In genomic region chr8:107277323-107277883, GRCm38 (mm10) we compare ENCODE assay signal across 20 mouse cellular contexts. TPM values are rescaled to one million over a fixed set of nuclear protein-coding genes. Genes with fewer than 3 reads are reported as not detected.
DNase-seq lines count a peak whose midpoint lies in the region; ATAC-seq and TF ChIP-seq lines count a peak whose summit lies in the region.
"Had no signal": no experiment of that assay in that cellular context is flagged by ENCODE, and none has a peak within 500 bp of the region (broad histone marks: within the 10 kb centered on the region; RNA-seq: fewer than 3 reads in every experiment).

No protein-coding gene starts in this region.

- TF ChIP-seq EP300 in MEL (IDR thresholded peaks at IDR 0.05; ENCODE audit: low read depth in 1 of 2, low read length in 2 of 2), result no peak

- no peak overlapping the region for H3K9ac ChIP-seq in heart, embryonic 12.5 days
- no peak overlapping the region for H3K9ac ChIP-seq in MEL (ENCODE audit: control insufficient read depth, low read depth, low read length, poor library complexity, severe bottlenecking)
- H3K9ac ChIP-seq: hindbrain, embryonic 12.5 days; limb, embryonic 13.5 days; liver, embryonic 13.5 days; lung, embryonic 14.5 days; midbrain, embryonic 12.5 days; neural tube, embryonic 12.5 days had no signal

- DNase-seq in heart, adult 11 months, result peak; percentile 46
- DNase-seq in MEL (ENCODE audit: low read depth, low spot score), result peak; percentile 58
- DNase-seq in limb, embryonic 10.5 days (ENCODE audit: low spot score), result no peak
- no peak for DNase-seq in cerebellum, adult 2 months
- no peak for DNase-seq in gastrocnemius, postnatal 4 days (ENCODE audit: low spot score in 2 of 2)
- DNase-seq: adrenal gland, postnatal 36 days; cerebellum, adult 11-12 months; liver, embryonic 13.5 days; lung, embryonic 14.5 days; lung, postnatal 4 days; spleen, adult 18-20 months; thymus, postnatal 25 days had no signal

- no peaks in the 10 kb centered on the region for H3K9me3 ChIP-seq in heart, embryonic 12.5 days (replicated peaks)
- H3K9me3 ChIP-seq in MEL (replicated peaks; ENCODE audit: insufficient read depth, low read length), result no peaks in the 10 kb centered on the region
- no peaks in the 10 kb centered on the region for H3K9me3 ChIP-seq in limb, embryonic 10.5 days (replicated peaks)
- H3K9me3 ChIP-seq: hindbrain, embryonic 12.5 days; limb, embryonic 13.5 days; liver, embryonic 13.5 days; midbrain, embryonic 12.5 days; neural tube, embryonic 12.5 days had no signal

- ATAC-seq in heart, embryonic 12.5 days (ENCODE audit: insufficient number of reproducible peaks, low FRiP score), result no peak
- peak; percentile 12; the same call in 1 of the 2 replicates for ATAC-seq in granulocyte monocyte progenitor cell, adult 5-6 weeks (replicated peaks; ENCODE audit: poor library complexity, severe bottlenecking)
- ATAC-seq: inflammation-experienced regulatory T-cells, adult 6 months had no signal

- H3K27ac ChIP-seq in heart, embryonic 12.5 days (ENCODE audit: poor library complexity, severe bottlenecking), result no peak overlapping the region
- H3K27ac ChIP-seq in MEL (ENCODE audit: control insufficient read depth, low read depth, low read length), result no peak overlapping the region
- H3K27ac ChIP-seq in limb, embryonic 10.5 days, result peak overlapping the region; percentile 67
- no peak overlapping the region for H3K27ac ChIP-seq in cerebellum, adult 2 months (ENCODE audit: insufficient read depth, low read length)
- H3K27ac ChIP-seq: hindbrain, embryonic 12.5 days; limb, embryonic 13.5 days; liver, embryonic 13.5 days; midbrain, embryonic 12.5 days; neural tube, embryonic 12.5 days had no signal

- no peaks in the 10 kb centered on the region for H3K4me1 ChIP-seq in heart, embryonic 12.5 days (replicated peaks)
- peaks cover 2 to 7% of the 10 kb centered on the region in 2 experiments; a peak in 3 of 4 replicates for H3K4me1 ChIP-seq in MEL (ENCODE audit: control insufficient read depth in 1 of 2, insufficient read depth in 2 of 2, low read length in 2 of 2)
- peaks cover 13% of the 10 kb centered on the region for H3K4me1 ChIP-seq in limb, embryonic 10.5 days
- H3K4me1 ChIP-seq in cerebellum, adult 2 months (ENCODE audit: control insufficient read depth, insufficient read depth, low read length), result no peaks in the 10 kb centered on the region
- H3K4me1 ChIP-seq: hindbrain, embryonic 12.5 days; liver, embryonic 13.5 days; midbrain, embryonic 12.5 days; neural tube, embryonic 12.5 days had no signal

- no peaks in the 10 kb centered on the region for H3K79me2 ChIP-seq in MEL (ENCODE audit: control insufficient read depth, insufficient read depth, low read length, poor library complexity)

- no peak overlapping the region for H3K4me3 ChIP-seq in heart, embryonic 12.5 days
- no peak overlapping the region for H3K4me3 ChIP-seq in MEL (ENCODE audit: control insufficient read depth in 1 of 2, insufficient read depth in 1 of 2, low read depth in 2 of 2, low read length in 2 of 2)
- H3K4me3 ChIP-seq in limb, embryonic 10.5 days, result no peak overlapping the region
- H3K4me3 ChIP-seq in cerebellum, adult 2 months (replicated peaks; ENCODE audit: insufficient read depth, low read depth, low read length), result no peak overlapping the region
- H3K4me3 ChIP-seq: hindbrain, embryonic 12.5 days; limb, embryonic 13.5 days; liver, embryonic 13.5 days; midbrain, embryonic 12.5 days; neural tube, embryonic 12.5 days had no signal

- no peak overlapping the region for H3K4me2 ChIP-seq in heart, embryonic 12.5 days
- H3K4me2 ChIP-seq: hindbrain, embryonic 12.5 days; limb, embryonic 13.5 days; liver, embryonic 13.5 days; lung, embryonic 14.5 days; midbrain, embryonic 12.5 days; neural tube, embryonic 12.5 days had no signal

- no peak for TF ChIP-seq CTCF in MEL (IDR thresholded peaks at IDR 0.05 in 2 of 3, conservative IDR thresholded peaks at IDR 0.05 in 1 of 3; ENCODE audit: control insufficient read depth in 1 of 3, insufficient read depth in 1 of 3, low read depth in 2 of 3, low read length in 3 of 3, poor library complexity in 1 of 3, severe bottlenecking in 1 of 3)
- TF ChIP-seq CTCF in cerebellum, adult 2 months (IDR thresholded peaks at IDR 0.05; ENCODE audit: borderline replicate concordance, insufficient read depth, low read depth, low read length), result no peak

- WGBS in heart, embryonic 12.5 days, result 65% methylated on average over 5 of the region's 5 CpGs
- 47% methylated on average over 5 of the region's 5 CpGs for WGBS in limb, embryonic 10.5 days
- 81% methylated on average over 5 of the region's 5 CpGs for WGBS in cerebellum, adult 2 months

- no peak for TF ChIP-seq RAD21 in MEL (IDR thresholded peaks at IDR 0.05; ENCODE audit: low read depth, low read length)

- no peaks in the 10 kb centered on the region for H3K36me3 ChIP-seq in heart, embryonic 12.5 days
- peaks cover 0 to 7% of the 10 kb centered on the region in 2 experiments; a peak in 1 of 4 replicates for H3K36me3 ChIP-seq in MEL (ENCODE audit: control insufficient read depth in 1 of 2, insufficient read depth in 2 of 2, low read length in 2 of 2)
- H3K36me3 ChIP-seq in limb, embryonic 10.5 days, result no peaks in the 10 kb centered on the region
- H3K36me3 ChIP-seq: hindbrain, embryonic 12.5 days; limb, embryonic 13.5 days; liver, embryonic 13.5 days; midbrain, embryonic 12.5 days; neural tube, embryonic 12.5 days had no signal

- no peak for TF ChIP-seq POLR2A in MEL (IDR thresholded peaks at IDR 0.05; ENCODE audit: control insufficient read depth in 1 of 2, insufficient read depth in 1 of 2, low read depth in 1 of 2, low read length in 2 of 2, poor library complexity in 1 of 2)
- no peak for TF ChIP-seq POLR2A in cerebellum, adult 2 months (IDR thresholded peaks at IDR 0.05; ENCODE audit: borderline replicate concordance, insufficient read depth, low read length)

- no peaks in the 10 kb centered on the region for H3K27me3 ChIP-seq in heart, embryonic 12.5 days (replicated peaks)
- H3K27me3 ChIP-seq in MEL (ENCODE audit: control insufficient read depth in 1 of 2, insufficient read depth in 2 of 2, low read length in 2 of 2), result no peaks in the 10 kb centered on the region
- H3K27me3 ChIP-seq in limb, embryonic 10.5 days (ENCODE audit: low read depth, poor library complexity, severe bottlenecking), result no peaks in the 10 kb centered on the region
- H3K27me3 ChIP-seq in cerebellum, adult 2 months (ENCODE audit: control insufficient read depth, insufficient read depth, low read length), result no peaks in the 10 kb centered on the region
- H3K27me3 ChIP-seq: CH12.LX; hindbrain, embryonic 12.5 days; limb, embryonic 13.5 days; liver, embryonic 13.5 days; midbrain, embryonic 12.5 days; neural tube, embryonic 12.5 days had no signal

TF ChIP-seq in MEL, 35 proteins besides CTCF, POLR2A, EP300 and RAD21:
- TF ChIP-seq MEF2A (IDR thresholded peaks at IDR 0.05; ENCODE audit: extremely low read depth, insufficient replicate concordance, low read depth, low read length, poor library complexity, severe bottlenecking) (no peak), ETS1 (IDR thresholded peaks at IDR 0.05; ENCODE audit: low read depth, low read length) (no peak), ZNF384 (IDR thresholded peaks at IDR 0.05; ENCODE audit: low read depth, low read length) (peak; percentile 62), BHLHE40 (IDR thresholded peaks at IDR 0.05; ENCODE audit: borderline replicate concordance, low read depth, low read length) (peak; percentile 23; the same call in 1 of the 2 replicates)
TF ChIP-seq in MEL: peak in this region for 2.

RNA-seq across cellular contexts. Expression of gene Nfat5, which starts 15.9 kb away (rescaled TPM):
- polyA plus RNA-seq in heart, embryonic 12.5 days (2016; fragmentation: Nextera tagmentation; extraction: Ambion mirVana), result 13.1 and 15.1 TPM in 2 replicates
- total RNA-seq in MEL (2012; rRNA removed), result 4.2 and 5.1 TPM in 2 replicates
- 10 to 100 TPM in 1 of 2 experiments, not detected in 1; 11.3 TPM for polyA plus RNA-seq in MEL (2012; ENCODE audit: insufficient read depth in 1 of 2, insufficient read length in 2 of 2, low read depth in 1 of 2, low replicate concordance in 2 of 2, missing spikeins in 1 of 2)
- 32.0 TPM in 2 replicates for total RNA-seq in granulocyte monocyte progenitor cell, adult 5-6 weeks (2014; fragmentation: Nextera tagmentation)
- total RNA-seq in granulocyte monocyte progenitor cell, adult 5-6 weeks (2017), result 15.6 and 27.1 TPM in 2 replicates
- polyA plus RNA-seq in limb, embryonic 10.5 days (2016; fragmentation: Nextera tagmentation; extraction: Ambion mirVana), result 10.0 and 13.0 TPM in 2 replicates
- 37.5 and 41.1 TPM in 2 replicates for polyA plus RNA-seq in cerebellum, adult 2 months (2012; rRNA removed)
- total RNA-seq in gastrocnemius, postnatal 4 days (2021), result 10 to 100 TPM; 35.1 to 39.5 TPM

Comparison
In these comparisons a context has a peak if more than half of its experiments do, and no peak if none do; other contexts are left out.
1. DNase-seq: peak in heart, adult 11 months (single experiment) and MEL (single experiment); none in limb, embryonic 10.5 days (single experiment), cerebellum, adult 2 months (0 of 2) and gastrocnemius, postnatal 4 days (0 of 2).